Mouse (Mus musculus) ovary, adult 18-20 months (tissue): ENCODE results near the gene Oxa1l.
"Not testable (repeated sequence)": the region's sequence is repeated elsewhere in the genome, so short reads cannot be mapped to it uniquely, and the experiment has no call there.

ENCODE experiments used
- DNase-seq: peaks from one replicate; pipeline ENCODE4 v3.0.0; 2022; ENCODE audit warnings: low spot score, mixed read lengths

Oxa1l gene

DNA sequence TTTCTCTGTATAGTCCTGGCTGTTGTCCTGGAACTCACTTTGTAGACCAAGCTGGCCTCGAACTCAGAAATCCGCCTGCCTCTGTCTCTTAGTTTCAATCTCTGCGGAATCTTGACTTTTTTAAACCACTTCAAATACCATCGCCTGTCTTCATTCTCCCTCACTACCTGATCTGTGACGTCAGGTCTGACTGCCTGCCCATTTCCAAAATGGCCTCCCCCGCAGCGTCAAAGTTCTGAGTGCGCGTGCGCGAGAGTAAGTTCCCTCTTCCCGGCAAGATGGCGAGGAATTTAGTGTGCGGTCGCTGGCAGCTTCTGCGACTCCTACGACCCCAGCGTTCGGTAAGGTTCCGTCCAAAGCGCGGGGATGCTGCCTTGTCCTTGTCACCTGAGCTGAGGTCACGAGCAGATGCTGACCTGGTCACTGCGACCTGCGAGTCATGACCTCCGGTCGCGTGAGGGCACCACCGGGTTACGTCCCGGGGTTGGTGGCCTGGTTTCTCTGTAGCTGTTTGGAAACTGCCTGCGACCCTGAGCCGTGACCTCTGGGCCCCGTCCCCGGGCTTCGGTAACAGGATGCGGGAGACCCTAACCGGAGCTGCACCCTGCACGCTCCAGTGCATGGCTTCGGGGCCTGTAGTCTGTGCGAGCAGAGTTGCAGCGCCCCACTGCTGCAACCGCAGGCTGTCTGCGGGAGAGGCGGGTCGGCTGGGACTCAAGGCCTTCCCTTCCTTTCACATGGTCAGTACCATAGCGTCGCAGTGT is at the start of gene Oxa1l:
TSS of gene Oxa1l (plus strand) at position 258 of the 764 bp plus-strand sequence.
- peak; percentile 89 for DNase-seq

DNA sequence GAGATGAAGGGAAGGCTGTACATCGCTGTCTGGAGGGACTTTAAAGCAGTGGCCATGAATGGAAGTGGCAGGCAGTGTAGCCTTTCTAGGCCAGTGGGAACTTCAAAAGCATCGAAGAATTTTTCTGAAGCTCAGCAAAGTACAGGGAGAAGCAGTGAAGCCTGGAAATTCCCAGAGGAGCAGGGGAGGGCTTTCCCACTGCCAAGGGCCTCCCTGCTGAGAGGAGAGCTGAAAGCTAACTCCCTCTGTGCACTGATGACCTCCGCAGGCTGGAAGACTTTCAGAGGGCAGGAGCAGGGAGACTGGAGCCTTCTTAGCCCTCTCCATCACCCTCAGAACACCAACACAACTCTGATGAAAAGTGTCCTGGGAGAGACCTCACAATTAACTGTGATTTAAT is 48.9 kb upstream of the Oxa1l start:
- DNase-seq: no peak

- DNase-seq: no peak
These were observed 38.9 kb upstream of the Oxa1l start for GRCm38 (mm10) chr14:54321556-54322376.

DNA sequence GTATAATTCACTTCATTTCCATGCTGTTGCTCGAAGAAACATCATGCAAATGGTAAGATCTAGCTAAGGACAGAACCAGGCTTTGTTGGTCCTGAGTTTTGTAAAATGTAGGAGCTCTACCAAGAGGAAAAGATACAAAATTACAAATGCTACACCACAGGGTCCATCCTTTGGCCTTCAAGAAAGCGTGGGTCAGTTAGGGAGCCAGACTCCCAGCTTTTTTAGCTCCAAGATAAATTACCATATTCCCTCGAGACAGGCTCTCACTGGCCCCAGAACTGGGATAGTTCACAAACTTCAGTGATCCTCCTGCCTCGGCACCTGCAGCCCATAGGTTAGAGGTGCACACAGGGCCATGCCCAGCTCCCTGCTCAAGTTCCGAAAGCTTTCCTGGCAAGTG is 36.1 kb upstream of the Oxa1l start:
- DNase-seq: no peak

- no peak for DNase-seq
These were observed 32.1 kb upstream of the Oxa1l start for GRCm38 (mm10) chr14:54328548-54328947.

GRCm38 (mm10) chr14:54329201-54329600 is 31.4 kb upstream of the Oxa1l start:
- no peak for DNase-seq

GRCm38 (mm10) chr14:54331178-54331577 is 29.5 kb upstream of the Oxa1l start:
- no peak for DNase-seq

DNA sequence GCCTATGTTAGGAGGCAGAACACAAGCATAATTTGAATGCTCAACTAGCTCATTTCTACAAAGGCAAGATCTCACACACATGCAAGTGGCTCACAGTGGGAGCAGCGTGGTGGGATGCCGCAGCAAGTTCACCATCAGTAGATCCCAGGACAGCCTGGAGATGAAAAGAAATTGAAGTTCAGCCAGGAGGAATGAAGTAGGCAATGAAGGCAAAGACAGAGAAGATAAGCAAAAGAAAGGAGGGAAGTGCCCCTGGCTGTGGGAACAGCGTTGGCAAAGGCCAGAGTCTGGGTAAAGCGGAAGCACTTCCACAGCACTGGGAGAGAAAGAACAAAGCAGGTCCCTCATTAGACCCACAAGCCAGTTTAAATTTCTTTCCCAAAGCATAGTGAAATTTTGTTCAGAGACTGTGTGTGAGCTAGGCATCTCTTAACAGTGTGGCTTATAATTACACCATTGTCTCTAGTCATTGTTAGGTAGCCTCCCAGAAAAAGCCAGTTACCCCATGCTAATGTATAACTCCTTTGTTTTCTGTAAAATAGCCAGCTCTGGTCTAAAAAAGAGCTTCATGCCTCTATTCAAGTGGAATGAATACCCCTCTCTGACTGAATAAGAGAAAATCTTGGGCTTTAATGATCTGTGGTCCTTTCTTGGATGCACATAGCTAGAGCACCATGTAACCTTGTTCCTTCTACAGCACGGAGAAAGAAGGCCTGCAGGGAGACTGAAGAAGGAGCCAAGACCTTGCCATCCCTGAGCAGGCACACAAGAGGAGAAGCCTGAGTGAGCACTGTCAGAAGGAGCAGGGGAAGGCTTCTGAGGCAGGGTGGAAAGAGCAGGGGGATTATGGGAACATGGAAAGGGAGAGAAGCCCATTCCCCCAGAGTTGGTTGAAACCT is 28.2 kb upstream of the Oxa1l start:
- no peak for DNase-seq

- peak; percentile 90 for DNase-seq
These were observed 27.0 kb upstream of the Oxa1l start for GRCm38 (mm10) chr14:54333452-54334189.

DNA sequence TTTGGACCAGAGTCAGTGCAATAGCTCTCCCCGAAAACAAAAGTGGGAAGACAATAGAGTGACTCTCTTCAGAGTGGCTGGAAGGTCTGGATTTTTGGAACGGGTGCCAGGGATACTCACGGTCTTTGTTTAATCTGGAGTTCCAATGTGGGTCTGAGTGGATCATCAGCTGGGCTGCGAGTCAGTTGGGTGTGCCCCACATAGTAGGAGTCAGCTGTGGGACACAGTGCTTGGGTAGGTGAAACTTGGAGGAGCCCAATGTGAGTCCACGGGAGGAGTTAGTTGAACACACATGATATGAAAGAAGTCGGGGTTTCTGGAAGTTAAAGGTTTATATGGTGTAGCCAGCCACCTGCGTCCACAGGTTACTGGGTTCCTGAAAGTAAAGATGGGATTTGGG is 19.8 kb upstream of the Oxa1l start:
- DNase-seq: no peak

- not testable (repeated sequence) for DNase-seq
These were observed 18.8 kb upstream of the Oxa1l start for GRCm38 (mm10) chr14:54341807-54342206.

GRCm38 (mm10) chr14:54350773-54351541 is 9.7 kb upstream of the Oxa1l start:
- not testable (repeated sequence) for DNase-seq

DNA sequence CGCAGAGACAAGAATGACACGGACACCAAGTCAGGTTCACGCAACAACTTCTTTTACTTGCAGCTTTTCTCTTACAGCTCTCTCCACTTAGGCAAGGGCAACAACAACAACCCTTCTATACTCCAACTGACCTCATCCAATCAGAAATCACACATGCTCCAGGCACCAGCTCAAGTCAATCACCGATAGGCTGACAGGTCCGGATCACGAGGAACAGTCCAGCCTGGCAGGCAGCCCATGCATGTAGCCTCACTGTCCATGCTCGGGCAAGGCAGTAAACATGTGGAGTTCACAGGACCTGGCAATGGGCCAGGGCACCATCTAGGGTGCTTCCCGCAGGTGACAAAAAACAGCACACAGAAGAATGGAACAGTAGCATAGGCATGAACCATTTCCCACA is 8.3 kb upstream of the Oxa1l start:
- no peak for DNase-seq

DNA sequence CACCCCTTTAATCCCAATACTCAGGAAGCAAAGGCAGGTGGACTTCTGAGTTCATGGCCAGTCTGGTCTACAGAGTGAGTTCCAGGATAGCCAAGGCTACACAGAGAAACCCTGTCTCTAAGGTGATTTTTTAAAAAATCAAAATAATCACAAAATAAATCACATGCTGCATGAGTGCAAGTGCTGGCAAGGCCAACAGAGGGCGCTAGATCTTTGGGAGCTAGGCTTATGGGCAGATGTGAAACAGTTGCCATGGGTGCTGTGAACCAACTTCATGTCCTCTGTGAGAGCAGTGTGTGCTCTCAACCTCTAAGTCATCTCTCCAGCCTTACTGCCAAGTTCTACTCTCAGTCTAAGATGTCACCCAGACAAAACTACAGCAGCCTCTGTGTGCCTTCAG is 6.2 kb upstream of the Oxa1l start:
- DNase-seq: no peak

GRCm38 (mm10) chr14:54363156-54363555 is 2.5 kb downstream of the Oxa1l start:
- no peak for DNase-seq

- no peak for DNase-seq
These were observed 4.5 kb downstream of the Oxa1l start for GRCm38 (mm10) chr14:54365026-54365645.

- no peak for DNase-seq
These were observed 5.9 kb downstream of the Oxa1l start for GRCm38 (mm10) chr14:54366581-54366980.

- DNase-seq: no peak
These were observed 6.9 kb downstream of the Oxa1l start for GRCm38 (mm10) chr14:54367429-54368060.

- no peak for DNase-seq
These were observed 8.7 kb downstream of the Oxa1l start for GRCm38 (mm10) chr14:54369372-54369771.

DNA sequence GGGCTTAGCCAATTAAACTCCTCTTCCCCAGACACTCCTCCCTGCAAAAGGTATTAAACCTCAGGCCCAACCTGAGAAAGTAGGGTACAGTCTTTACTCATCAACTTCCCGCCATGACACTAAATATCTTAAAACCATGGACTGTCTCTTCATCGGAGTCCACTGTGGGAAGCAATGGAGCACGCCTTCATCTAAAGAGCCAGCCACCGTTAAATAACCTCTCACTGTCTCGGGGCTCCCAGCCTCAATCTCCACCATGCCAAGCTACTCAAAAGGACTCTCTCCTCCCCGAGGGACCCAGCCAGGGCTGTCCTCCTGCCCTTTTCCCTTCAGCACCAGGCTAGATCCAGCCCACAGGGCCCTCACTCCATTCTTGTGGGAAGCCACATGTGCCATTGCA is 10.0 kb downstream of the Oxa1l start:
- no peak for DNase-seq
